Mouse (Mus musculus): ENCODE data around the gene Pgs1.

Pgs1 gene

DNA sequence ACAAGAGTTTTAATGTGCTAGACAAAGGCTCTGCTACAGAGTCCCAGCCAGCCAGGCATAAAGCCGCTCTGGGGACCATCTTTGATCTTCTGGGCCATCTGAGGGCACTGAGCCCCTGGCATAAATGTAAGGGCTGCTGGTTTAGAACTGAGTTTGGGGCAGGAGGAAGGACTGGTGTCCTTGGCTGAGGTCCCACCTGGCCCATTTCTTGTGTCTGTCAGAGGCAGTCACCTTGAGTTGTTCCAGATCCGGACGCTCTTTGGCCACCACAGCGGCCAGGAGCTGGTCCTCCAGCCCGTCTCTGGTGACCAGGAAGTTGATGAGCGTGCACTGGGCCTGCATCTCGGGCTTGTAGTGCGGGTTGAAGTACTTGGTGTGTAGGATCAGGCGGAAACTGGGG lies 56.7 kb downstream of the Pgs1 start:
- no peak for DNase-seq (ENCODE audit: low read depth, low spot score)

GRCm38 (mm10) chr11:118043293-118043907 lies 57.3 kb downstream of the Pgs1 start:
- peak; percentile 40 for DNase-seq (ENCODE audit: low read depth, low spot score)

DNA sequence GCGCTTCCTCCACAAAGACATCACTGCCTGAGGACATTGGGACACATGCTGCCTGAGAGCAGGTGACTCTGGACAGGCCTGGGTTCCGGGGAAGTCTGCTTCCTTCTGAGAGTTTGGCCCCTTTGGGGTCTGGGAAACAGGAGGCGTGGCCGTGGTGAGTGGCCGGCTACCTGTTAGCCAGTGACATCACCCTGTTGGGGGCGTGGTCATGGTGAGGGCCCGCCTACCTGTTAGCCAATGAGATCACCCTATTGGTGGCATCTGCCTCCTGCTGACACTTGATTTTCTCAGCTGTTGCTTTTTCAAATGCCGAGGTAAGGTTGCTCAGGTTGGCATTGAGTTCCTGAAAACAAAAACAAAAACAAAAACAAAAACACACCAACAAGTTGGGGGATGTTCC lies 63.5 kb downstream of the Pgs1 start:
- DNase-seq (ENCODE audit: low read depth, low spot score), result peak; percentile 84

DNA sequence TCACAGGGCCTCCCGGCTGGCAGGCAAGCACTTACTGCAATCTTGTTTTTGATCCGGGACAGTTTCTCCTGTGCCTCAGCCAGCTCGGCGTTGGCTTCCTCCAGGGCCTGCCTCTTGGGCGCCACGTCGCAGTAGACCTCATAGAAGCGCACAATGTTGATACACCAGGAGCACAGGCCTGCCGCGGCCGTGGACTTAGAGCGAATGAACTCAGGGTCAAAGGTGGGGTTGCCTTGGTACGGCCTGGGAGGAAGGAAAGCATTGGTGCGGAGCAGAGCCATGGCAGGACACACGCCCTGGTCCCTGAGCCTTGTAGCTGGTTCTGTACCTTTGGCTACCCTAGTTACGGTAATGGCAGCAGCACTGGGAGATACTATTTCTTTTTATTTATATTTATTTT lies 64.1 kb downstream of the Pgs1 start:
- no peak for DNase-seq (ENCODE audit: low read depth, low spot score)

- DNase-seq (ENCODE audit: low read depth, low spot score), result no peak
Observed at GRCm38 (mm10) chr11:118058367-118058766, 72.3 kb downstream of the Pgs1 start.

DNA sequence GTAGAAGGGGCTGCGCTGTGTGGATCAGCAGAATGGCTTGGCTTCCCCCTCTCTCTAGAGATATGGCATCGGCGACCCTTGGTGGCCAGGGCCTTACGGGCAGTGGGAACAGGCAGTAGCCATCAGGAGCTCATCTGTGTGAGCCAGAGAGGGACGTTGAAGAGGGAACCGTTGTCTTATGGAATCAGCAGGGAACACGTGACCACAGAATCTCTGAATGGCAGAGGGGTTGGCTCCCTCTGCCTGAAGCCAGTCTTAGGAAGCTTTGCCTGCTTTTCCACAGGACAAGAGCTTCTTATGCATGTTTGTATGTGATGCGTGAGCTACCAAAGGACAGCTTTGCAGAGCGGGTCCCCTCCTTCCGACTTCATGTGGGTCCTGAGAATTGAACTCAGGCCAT lies 72.8 kb downstream of the Pgs1 start:
- DNase-seq (ENCODE audit: low read depth, low spot score), result no peak

GRCm38 (mm10) chr11:118060038-118060437 lies 73.9 kb downstream of the Pgs1 start:
- no peak for DNase-seq (ENCODE audit: low read depth, low spot score)

DNA sequence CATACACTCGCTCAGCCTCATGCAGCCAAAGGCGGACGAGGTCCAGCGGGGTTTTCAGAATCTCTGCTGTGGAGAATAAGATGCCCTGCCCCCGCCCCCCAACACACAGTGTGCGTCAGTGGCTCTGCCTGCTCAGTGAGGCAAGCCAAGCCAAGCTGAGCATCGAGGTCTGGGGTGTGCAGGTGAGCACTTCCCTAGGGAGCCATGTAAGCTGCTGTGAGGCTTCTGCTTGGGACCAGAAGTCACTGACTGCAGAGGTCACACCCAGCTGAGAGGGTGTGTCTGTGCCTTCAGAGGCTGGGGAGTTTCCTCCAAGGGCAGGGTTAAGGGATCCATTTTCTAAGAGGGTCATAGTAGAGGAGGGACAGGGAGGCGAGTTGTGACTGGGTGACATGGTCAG lies 81.5 kb downstream of the Pgs1 start:
- DNase-seq (ENCODE audit: low read depth, low spot score), result no peak

GRCm38 (mm10) chr11:118068812-118069332 lies 82.8 kb downstream of the Pgs1 start:
- no peak for DNase-seq (ENCODE audit: low read depth, low spot score)

GRCm38 (mm10) chr11:118071227-118071912 lies 85.3 kb downstream of the Pgs1 start:
- DNase-seq (ENCODE audit: low read depth, low spot score), result no peak
